ENCODE assay signal across 8 mouse cellular contexts in genomic region chr3:90231507-90232333, GRCm38 (mm10). TPM values are rescaled to one million over a fixed set of nuclear protein-coding genes. Genes with fewer than 3 reads are reported as not detected.
DNase-seq lines count a peak whose midpoint lies in the region; ATAC-seq and TF ChIP-seq lines count a peak whose summit lies in the region.

Gene Jtb, plus strand, starts transcription at chr3:90231597.

- peak within 1 kb of the TSS; percentile 71 for H3K4me2 ChIP-seq in CH12.LX (ENCODE audit: insufficient read depth, low read depth, poor library complexity, severe bottlenecking)
- H3K4me2 ChIP-seq in forebrain, embryonic 12.5 days: peak within 1 kb of the TSS; percentile 79
- peak within 1 kb of the TSS; percentile 94 for H3K4me2 ChIP-seq in heart, postnatal 0 days (ENCODE audit: low read depth, low read length)
- peak within 1 kb of the TSS; percentile 78 for H3K4me2 ChIP-seq in liver, postnatal 0 days (ENCODE audit: low read depth, low read length)
- H3K4me2 ChIP-seq in neural tube, embryonic 14.5 days (ENCODE audit: low read depth, low read length): peak within 1 kb of the TSS; percentile 87

- in situ Hi-C loops in CH12.LX (cut with MboI; ENCODE audit: low pct_ligation_motif_present, low pct_unique_long_range_greater_than_20kb, low sequenced_read_pairs): no loop called here

- TF ChIP-seq POLR2A in CH12.LX (IDR thresholded peaks at IDR 0.05; ENCODE audit: low read depth, low read length): peak; percentile 90

- ATAC-seq in forebrain, embryonic 12.5 days (ENCODE audit: low FRiP score): peak; percentile 97
- peak; percentile 97 for ATAC-seq in heart, postnatal 0 days (ENCODE audit: insufficient read depth, low read depth)
- ATAC-seq in liver, postnatal 0 days: peak; percentile 98
- ATAC-seq in neural tube, embryonic 14.5 days (ENCODE audit: low read depth): peak; percentile 98

- 0 out of 2 replicates have a peak, but pooled peaks have one; percentile 30 for TF ChIP-seq EP300 in CH12.LX (IDR thresholded peaks at IDR 0.05; ENCODE audit: low read length)
- 0 out of 2 replicates have a peak, but pooled peaks have one; percentile 27 for TF ChIP-seq EP300 in heart, postnatal 0 days (IDR thresholded peaks at IDR 0.05; ENCODE audit: low read depth)
- TF ChIP-seq EP300 in liver, postnatal 0 days (IDR thresholded peaks at IDR 0.05; ENCODE audit: low read depth): no peak

- H3K9me3 ChIP-seq in CH12.LX (replicated peaks; ENCODE audit: low read length): peaks cover 6% of the 10 kb centered on the region
- no peaks in the 10 kb centered on the region for H3K9me3 ChIP-seq in forebrain, embryonic 12.5 days
- no peaks in the 10 kb centered on the region for H3K9me3 ChIP-seq in heart, postnatal 0 days (replicated peaks; ENCODE audit: control insufficient read depth, low read length)
- peaks cover 3% of the 10 kb centered on the region; the same call in 1 of the 2 replicates for H3K9me3 ChIP-seq in liver, postnatal 0 days (ENCODE audit: low read length)
- no peaks in the 10 kb centered on the region for H3K9me3 ChIP-seq in neural tube, embryonic 14.5 days (ENCODE audit: control insufficient read depth, low read length)

- H3K27ac ChIP-seq in CH12.LX (ENCODE audit: insufficient read depth, low read depth): peak within 1 kb of the TSS; percentile 87
- peak within 1 kb of the TSS; percentile 88 for H3K27ac ChIP-seq in forebrain, embryonic 12.5 days
- peak within 1 kb of the TSS; percentile 94 for H3K27ac ChIP-seq in heart, postnatal 0 days (ENCODE audit: low read depth)
- H3K27ac ChIP-seq in liver, postnatal 0 days (ENCODE audit: low read depth): peak within 1 kb of the TSS; percentile 92
- H3K27ac ChIP-seq in neural tube, embryonic 14.5 days (ENCODE audit: low read depth, low read length): peak within 1 kb of the TSS; percentile 83

- peak within 1 kb of the TSS; percentile 69 for H3K9ac ChIP-seq in CH12.LX (ENCODE audit: insufficient read depth, low read depth)
- H3K9ac ChIP-seq in forebrain, embryonic 12.5 days: peak within 1 kb of the TSS; percentile 75
- peak within 1 kb of the TSS; percentile 82 for H3K9ac ChIP-seq in heart, postnatal 0 days (replicated peaks; ENCODE audit: low read depth, low read length)
- H3K9ac ChIP-seq in liver, postnatal 0 days (replicated peaks): peak within 1 kb of the TSS; percentile 80
- peak within 1 kb of the TSS; percentile 81 for H3K9ac ChIP-seq in neural tube, embryonic 14.5 days (replicated peaks; ENCODE audit: low read depth, low read length)

- peaks cover 0 to 15% of the 10 kb centered on the region in 2 experiments; a peak in 2 of 4 replicates for H3K4me1 ChIP-seq in CH12.LX (ENCODE audit: control insufficient read depth in 1 of 2, insufficient read depth in 2 of 2)
- peaks cover 13% of the 10 kb centered on the region for H3K4me1 ChIP-seq in forebrain, embryonic 12.5 days
- H3K4me1 ChIP-seq in heart, postnatal 0 days (ENCODE audit: control insufficient read depth, insufficient read depth): peaks cover 7% of the 10 kb centered on the region
- peaks cover 15% of the 10 kb centered on the region; the same call in 1 of the 2 replicates for H3K4me1 ChIP-seq in liver, postnatal 0 days (ENCODE audit: insufficient read depth)
- H3K4me1 ChIP-seq in neural tube, embryonic 14.5 days (ENCODE audit: control insufficient read depth, insufficient read depth, low read length): no peaks in the 10 kb centered on the region; the same call in 1 of the 2 replicates

- peaks cover 9% of the 10 kb centered on the region for H3K79me2 ChIP-seq in CH12.LX (replicated peaks; ENCODE audit: control insufficient read depth, extremely low read depth, insufficient read depth, poor library complexity, severe bottlenecking)

- H3K36me3 ChIP-seq in CH12.LX (replicated peaks in 1 of 2; ENCODE audit: control insufficient read depth in 1 of 2, insufficient read depth in 1 of 2, low read length in 1 of 2): peaks cover 23 to 31% of the 10 kb centered on the region in 2 experiments
- H3K36me3 ChIP-seq in forebrain, embryonic 12.5 days (replicated peaks): peaks cover 27% of the 10 kb centered on the region
- peaks cover 30% of the 10 kb centered on the region for H3K36me3 ChIP-seq in heart, postnatal 0 days (replicated peaks; ENCODE audit: control insufficient read depth, insufficient read depth, low read length)
- H3K36me3 ChIP-seq in liver, postnatal 0 days (replicated peaks; ENCODE audit: insufficient read depth, low read length): peaks cover 20% of the 10 kb centered on the region
- H3K36me3 ChIP-seq in neural tube, embryonic 14.5 days (ENCODE audit: control insufficient read depth, insufficient read depth, low read length): no peaks in the 10 kb centered on the region; the same call in 1 of the 2 replicates

- TF ChIP-seq CTCF in CH12.LX (conservative IDR thresholded peaks at IDR 0.05 in 1 of 2, IDR thresholded peaks at IDR 0.05 in 1 of 2; ENCODE audit: low read depth in 2 of 2, low read length in 2 of 2): no peak
- TF ChIP-seq CTCF in heart, postnatal 0 days (IDR thresholded peaks at IDR 0.05; ENCODE audit: low read depth): no peak
- TF ChIP-seq CTCF in liver, postnatal 0 days (IDR thresholded peaks at IDR 0.05; ENCODE audit: low read depth): peak; percentile 12; the same call in 1 of the 2 replicates

- no peaks in the 10 kb centered on the region for H3K27me3 ChIP-seq in CH12.LX (replicated peaks)
- H3K27me3 ChIP-seq in forebrain, embryonic 12.5 days: no peaks in the 10 kb centered on the region
- no peaks in the 10 kb centered on the region for H3K27me3 ChIP-seq in heart, postnatal 0 days (ENCODE audit: control insufficient read depth, insufficient read depth, low read length)
- H3K27me3 ChIP-seq in liver, postnatal 0 days (ENCODE audit: insufficient read depth, low read length): no peaks in the 10 kb centered on the region
- no peaks in the 10 kb centered on the region for H3K27me3 ChIP-seq in neural tube, embryonic 14.5 days (ENCODE audit: control insufficient read depth, insufficient read depth, low read length)

- no peak for TF ChIP-seq RAD21 in CH12.LX (IDR thresholded peaks at IDR 0.05; ENCODE audit: low read depth, low read length)

- H3K4me3 ChIP-seq in CH12.LX (replicated peaks in 1 of 3; ENCODE audit: low read depth in 2 of 3, low read length in 2 of 3, poor library complexity in 1 of 3): peak within 1 kb of the TSS; percentile 67 to 91 (median 72)
- H3K4me3 ChIP-seq in forebrain, embryonic 12.5 days (replicated peaks): peak within 1 kb of the TSS; percentile 61
- peak within 1 kb of the TSS; percentile 81 for H3K4me3 ChIP-seq in heart, postnatal 0 days (ENCODE audit: low read depth, low read length)
- peak within 1 kb of the TSS; percentile 65 for H3K4me3 ChIP-seq in liver, postnatal 0 days (ENCODE audit: low read depth, low read length)
- H3K4me3 ChIP-seq in neural tube, embryonic 14.5 days (ENCODE audit: low read depth, low read length): peak within 1 kb of the TSS; percentile 77

- DNase-seq in CH12.LX (ENCODE audit: extremely low read depth): peak; percentile 94
- DNase-seq in c-Kit-positive CD71-positive TER-119-positive erythroid progenitor cells, embryonic 14.5 days (ENCODE audit: low spot score): peak; percentile 85
- peak; percentile 91 for DNase-seq in heart, postnatal 0 days (ENCODE audit: low spot score)
- peak; percentile 90 for DNase-seq in large intestine, adult 2 months (ENCODE audit: low read depth, low spot score)
- DNase-seq in liver, postnatal 0 days: peak; percentile 91
- DNase-seq in testis, postnatal 10 days (ENCODE audit: low spot score): peak; percentile 91

- WGBS in forebrain, embryonic 12.5 days: under 1% methylated on average over 61 of the region's 61 CpGs
- 0% methylated on average over 61 of the region's 61 CpGs for WGBS in heart, postnatal 0 days
- WGBS in large intestine, adult 2 months: under 1% methylated on average over 61 of the region's 61 CpGs
- under 1% methylated on average over 61 of the region's 61 CpGs for WGBS in liver, postnatal 0 days (ENCODE audit: insufficient replicate concordance)
- under 1% methylated on average over 61 of the region's 61 CpGs for WGBS in neural tube, embryonic 14.5 days

- dilution Hi-C loops in CH12.LX (cut with MboI; ENCODE audit: extremely low pct_ligation_motif_present, extremely low pct_unique_long_range_greater_than_20kb, low sequenced_read_pairs): no loop called here

TF ChIP-seq in CH12.LX, 34 proteins besides CTCF, POLR2A, EP300 and RAD21 (continues in another document):
- TF ChIP-seq KAT2A (IDR thresholded peaks at IDR 0.05; ENCODE audit: insufficient replicate concordance, low read length): peak; percentile 90; the same call in 1 of the 2 replicates
- TF ChIP-seq MXI1 (IDR thresholded peaks at IDR 0.05; ENCODE audit: low read depth, low read length): peak; percentile 84
- TF ChIP-seq USF2 (conservative IDR thresholded peaks at IDR 0.05; ENCODE audit: low read depth, low read length): peak; percentile 66
- peak; percentile 58 for TF ChIP-seq ETS1 (conservative IDR thresholded peaks at IDR 0.05; ENCODE audit: low read depth, low read length)
- TF ChIP-seq GABPA (IDR thresholded peaks at IDR 0.05; ENCODE audit: insufficient replicate concordance, low read depth, low read length): peak; percentile 44; the same call in 1 of the 2 replicates
- TF ChIP-seq ZMIZ1 (IDR thresholded peaks at IDR 0.05; ENCODE audit: low read depth, low read length): peak; percentile 72; the same call in 1 of the 2 replicates
- TF ChIP-seq CHD2 (IDR thresholded peaks at IDR 0.05; ENCODE audit: low read length): peak; percentile 91
- TF ChIP-seq ELF1 (IDR thresholded peaks at IDR 0.05; ENCODE audit: low read depth, low read length): peak; percentile 92
- no peak for TF ChIP-seq MAZ (IDR thresholded peaks at IDR 0.05; ENCODE audit: low read depth, low read length)
- TF ChIP-seq ZKSCAN1 (IDR thresholded peaks at IDR 0.05; ENCODE audit: borderline replicate concordance, low read depth, low read length): no peak
- TF ChIP-seq UBTF (IDR thresholded peaks at IDR 0.05; ENCODE audit: low read depth, low read length): peak; percentile 70; the same call in 1 of the 2 replicates
- TF ChIP-seq NELFE (IDR thresholded peaks at IDR 0.05; ENCODE audit: low read depth, low read length): peak; percentile 73
- TF ChIP-seq TCF12 (IDR thresholded peaks at IDR 0.05; ENCODE audit: low read depth, low read length): peak; percentile 77; the same call in 1 of the 2 replicates
- TF ChIP-seq SMC3 (IDR thresholded peaks at IDR 0.05; ENCODE audit: low read depth, low read length): no peak

RNA-seq across cellular contexts. Expression of gene Jtb, which starts in this region (rescaled TPM):
- total RNA-seq in CH12.LX (2012; rRNA removed) (50.8 and 62.9 TPM in 2 replicates), CH12.LX (2014; rRNA removed) (54.2 and 70.3 TPM in 2 replicates)
- polyA plus RNA-seq in CH12.LX (2012; ENCODE audit: insufficient read length, low read depth): 67.4 and 73.6 TPM in 2 replicates
- polyA plus RNA-seq in forebrain, embryonic 12.5 days (2016; fragmentation: Nextera tagmentation; extraction: Ambion mirVana): 93.8 and 100.0 TPM in 2 replicates
- total RNA-seq in heart, postnatal 0 days (2014; rRNA removed; ENCODE audit: low replicate concordance): 78.5 and 87.2 TPM in 2 replicates
- polyA plus RNA-seq in heart, postnatal 0 days (2015; fragmentation: Nextera tagmentation; extraction: Ambion mirVana): 116 TPM in 2 replicates
- 53.6 and 59.5 TPM in 2 replicates for polyA plus RNA-seq in large intestine, adult 2 months (2012; rRNA removed)
- 68.7 and 74.3 TPM in 2 replicates for polyA plus RNA-seq in liver, postnatal 0 days (2015; fragmentation: Nextera tagmentation; extraction: Ambion mirVana)
- polyA plus RNA-seq in neural tube, embryonic 14.5 days (2014; fragmentation: Nextera tagmentation; extraction: Ambion mirVana): 98.9 and 102 TPM in 2 replicates

Comparison
In these comparisons a context has a peak if more than half of its experiments do, and no peak if none do; other contexts are left out.
1. Peak in every context shown above with its lines: DNase-seq, ATAC-seq, H3K4me3 ChIP-seq and H3K27ac ChIP-seq.